ENCODE assay signal across 8 mouse cellular contexts in the genomic region with DNA sequence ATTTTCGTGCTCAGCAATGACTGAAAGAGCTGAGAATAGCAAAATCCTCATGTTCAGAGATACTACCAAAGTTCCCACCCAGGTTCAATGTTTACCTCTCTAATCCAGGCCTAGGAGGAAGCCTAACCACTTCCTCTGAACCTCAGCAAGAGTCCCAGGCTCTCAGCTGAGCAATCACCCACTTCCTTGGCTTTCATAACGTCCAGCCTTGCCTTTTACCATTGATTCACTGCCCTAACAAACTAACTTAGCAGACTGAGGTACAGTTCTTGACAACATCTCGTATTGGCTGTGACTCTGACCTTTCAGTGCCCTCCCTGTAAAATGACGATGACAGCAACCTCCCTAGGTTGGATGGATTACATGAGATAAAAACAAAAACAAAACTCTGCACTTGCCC. TPM values are rescaled to one million over a fixed set of nuclear protein-coding genes. Genes with fewer than 3 reads are reported as not detected.
DNase-seq lines count a peak whose midpoint lies in the region; ATAC-seq and TF ChIP-seq lines count a peak whose summit lies in the region.

No protein-coding gene starts in this region.

- peak; percentile 32 for DNase-seq in cerebellum, adult 9-10 months
- no peak for DNase-seq in cerebellum, postnatal 10 days
- peak; percentile 24 for DNase-seq in thymus, postnatal 14 days
- no peak for DNase-seq in thymus, postnatal 4 days
- DNase-seq in liver, embryonic 13.5 days: no peak
- no peak for DNase-seq in ovary, adult 18-20 months (ENCODE audit: low spot score)

- TF ChIP-seq POLR2A in small intestine, adult 2 months (IDR thresholded peaks at IDR 0.05; ENCODE audit: low read depth, low read length): no peak

- no peak for ATAC-seq in liver, embryonic 13.5 days (ENCODE audit: low read depth)
- no peak for ATAC-seq in cerebellum, adult (ENCODE audit: insufficient number of reproducible peaks, low FRiP score, low TSS enrichment)

- H3K9ac ChIP-seq in liver, embryonic 13.5 days: peak overlapping the region; percentile 88; the same call in 1 of the 2 replicates

- peaks cover 45% of the 10 kb centered on the region for H3K4me1 ChIP-seq in liver, embryonic 13.5 days (replicated peaks)
- peaks cover 5% of the 10 kb centered on the region for H3K4me1 ChIP-seq in small intestine, adult 2 months (ENCODE audit: control insufficient read depth, insufficient read depth, insufficient read length, low read length)

- peak overlapping the region; percentile 95 for H3K4me2 ChIP-seq in liver, embryonic 13.5 days

- H3K9me3 ChIP-seq in liver, embryonic 13.5 days (replicated peaks): no peaks in the 10 kb centered on the region

- TF ChIP-seq CTCF in small intestine, adult 2 months (IDR thresholded peaks at IDR 0.05; ENCODE audit: extremely low read depth, insufficient read length, insufficient replicate concordance, low read depth, low read length): no peak

- H3K27me3 ChIP-seq in liver, embryonic 13.5 days: peaks cover 12% of the 10 kb centered on the region
- no peaks in the 10 kb centered on the region for H3K27me3 ChIP-seq in small intestine, adult 2 months (ENCODE audit: control insufficient read depth, insufficient read depth, low read length)

- H3K27ac ChIP-seq in liver, embryonic 13.5 days: 0 out of 2 replicates have a peak overlapping the region, but pooled peaks have one; percentile 29
- H3K27ac ChIP-seq in small intestine, adult 2 months (ENCODE audit: insufficient read depth, low read depth, low read length): peak overlapping the region; percentile 13

- WGBS in liver, embryonic 13.5 days (ENCODE audit: insufficient replicate concordance): 16% methylated on average over 4 of the region's 4 CpGs
- WGBS in small intestine, adult 2 months: 34% methylated on average over 4 of the region's 4 CpGs

- H3K4me3 ChIP-seq in liver, embryonic 13.5 days (replicated peaks): peak overlapping the region; percentile 83
- no peak overlapping the region for H3K4me3 ChIP-seq in small intestine, adult 2 months (ENCODE audit: low read depth, low read length)

- H3K36me3 ChIP-seq in liver, embryonic 13.5 days: no peaks in the 10 kb centered on the region
- no peaks in the 10 kb centered on the region for H3K36me3 ChIP-seq in small intestine, adult 2 months (ENCODE audit: control insufficient read depth, insufficient read depth, low read length)

RNA-seq across cellular contexts. Expression of gene Clip1, which starts 2.0 kb away (rescaled TPM):
- polyA plus RNA-seq in liver, embryonic 13.5 days (2015; fragmentation: Nextera tagmentation; extraction: Ambion mirVana): 12.4 and 13.4 TPM in 2 replicates
- polyA plus RNA-seq in small intestine, adult 2 months (2012; rRNA removed): 4.4 and 4.5 TPM in 2 replicates

RNA-seq across cellular contexts. Expression of gene Zcchc8, which starts 38.5 kb away (rescaled TPM):
- 30.7 and 42.3 TPM in 2 replicates for polyA plus RNA-seq in liver, embryonic 13.5 days (2015; fragmentation: Nextera tagmentation; extraction: Ambion mirVana)
- polyA plus RNA-seq in small intestine, adult 2 months (2012; rRNA removed): 10.2 and 19.2 TPM in 2 replicates

Comparison
In these comparisons a context has a peak if more than half of its experiments do, and no peak if none do; other contexts are left out.
1. DNase-seq: peak in cerebellum, adult 9-10 months (single experiment) and thymus, postnatal 14 days (single experiment); none in cerebellum, postnatal 10 days (0 of 2), thymus, postnatal 4 days (single experiment), liver, embryonic 13.5 days (single experiment) and ovary, adult 18-20 months (single experiment).